Mouse (Mus musculus) brain, adult 2 months (tissue): ENCODE measurements around the gene Ndufb3.
A peak's percentile ranks its signal among the peaks of the same experiment; 100 is the strongest.
"Not testable (repeated sequence)": the region's sequence is repeated elsewhere in the genome, so short reads cannot be mapped to it uniquely, and the experiment has no call there.

Experiments used
- DNase-seq: peaks from one replicate; pipeline ENCODE4 v3.0.0; 2011; ENCODE audit warnings: low read depth, low spot score

Ndufb3 gene

DNA sequence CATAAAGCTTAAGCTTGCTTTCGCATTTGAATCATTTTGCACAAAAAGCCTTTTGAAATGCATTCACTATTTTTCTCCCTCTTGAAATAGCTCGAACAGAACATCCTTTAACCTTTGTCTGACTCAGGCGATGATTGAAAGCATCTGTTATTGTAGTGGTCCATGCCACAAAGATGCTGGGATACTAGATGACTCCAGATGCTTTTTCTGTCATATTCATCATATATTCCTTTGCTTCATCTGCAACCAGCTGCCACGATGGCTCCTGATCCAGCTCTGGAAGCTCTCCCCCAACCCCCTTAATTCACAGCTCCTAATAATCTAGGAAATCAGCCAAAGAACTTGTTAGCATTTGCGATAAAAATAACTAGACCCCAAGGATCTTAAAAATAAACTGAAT is 30.9 kb downstream of the Ndufb3 start:
- DNase-seq, result peak; percentile 62

DNA sequence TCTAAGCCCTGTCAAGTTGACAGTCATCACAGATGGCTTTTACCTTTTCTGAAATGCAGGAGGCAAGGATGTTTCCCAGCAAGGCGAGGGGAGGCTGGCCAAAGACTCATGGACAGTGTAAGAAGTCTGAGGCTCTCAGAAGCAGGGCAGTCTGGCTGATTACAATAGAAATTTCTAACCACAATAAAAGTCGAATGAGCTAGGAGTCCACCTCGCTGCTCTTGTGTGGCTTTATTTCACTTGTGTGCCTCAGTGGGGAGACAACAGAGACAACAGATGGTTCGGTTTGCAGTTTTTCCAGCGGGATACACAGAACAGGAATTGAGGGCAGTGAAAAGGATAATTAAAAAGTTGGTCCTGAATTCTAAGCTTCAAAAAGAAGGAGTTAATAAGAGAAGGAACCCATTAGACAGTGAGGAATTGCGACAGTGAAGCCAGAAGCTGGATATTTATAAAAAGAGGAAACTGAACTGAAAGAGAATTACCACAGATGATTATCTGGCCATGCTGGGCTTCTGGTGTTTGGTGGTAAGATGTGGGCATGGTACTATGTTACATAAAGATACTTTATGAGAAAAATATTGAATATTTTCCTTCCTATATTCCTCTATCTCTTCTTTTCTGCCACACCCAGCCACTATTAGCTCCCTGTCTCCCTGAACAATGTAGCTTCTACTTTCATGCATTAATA is 31.9 kb downstream of the Ndufb3 start:
- peak; percentile 63 for DNase-seq

DNA sequence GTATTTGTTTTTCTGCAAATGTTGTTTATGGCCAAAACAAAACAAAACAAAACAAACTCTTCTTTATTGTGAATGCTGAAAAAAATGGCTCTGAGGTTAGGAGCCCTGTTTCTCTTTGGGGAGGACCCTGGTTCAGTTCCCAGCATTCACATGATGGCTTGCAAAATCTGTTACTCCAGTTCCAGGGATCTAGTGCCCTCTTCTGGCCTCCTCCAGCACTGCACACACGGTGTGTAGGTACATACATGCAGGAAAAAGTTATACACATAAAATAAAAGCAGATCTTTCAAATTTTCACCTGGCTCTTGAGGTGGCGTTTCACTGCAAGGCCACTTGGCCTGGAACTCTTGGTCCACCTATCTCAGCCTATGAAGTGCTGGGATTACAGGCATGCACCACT is 32.6 kb downstream of the Ndufb3 start:
- no peak for DNase-seq

DNA sequence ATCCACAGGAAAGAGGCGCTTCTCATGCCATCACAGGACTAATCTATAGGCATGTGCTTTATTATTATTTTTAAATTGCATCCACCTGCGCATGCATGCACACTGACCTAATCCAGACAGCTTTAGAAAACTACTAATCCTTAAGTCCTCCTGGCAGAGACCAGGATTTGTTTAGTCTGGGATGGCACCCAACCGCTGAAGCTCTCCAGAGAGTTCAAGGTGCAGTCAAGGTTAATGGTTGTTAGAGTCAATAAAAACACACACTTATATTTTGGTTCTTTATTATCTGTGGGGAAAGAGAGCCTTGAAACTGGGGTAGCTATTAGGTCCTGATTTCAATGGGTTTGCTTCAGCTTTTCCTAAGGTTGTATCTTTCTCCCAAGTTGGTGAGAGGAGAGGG is 35.1 kb downstream of the Ndufb3 start:
- no peak for DNase-seq

DNA sequence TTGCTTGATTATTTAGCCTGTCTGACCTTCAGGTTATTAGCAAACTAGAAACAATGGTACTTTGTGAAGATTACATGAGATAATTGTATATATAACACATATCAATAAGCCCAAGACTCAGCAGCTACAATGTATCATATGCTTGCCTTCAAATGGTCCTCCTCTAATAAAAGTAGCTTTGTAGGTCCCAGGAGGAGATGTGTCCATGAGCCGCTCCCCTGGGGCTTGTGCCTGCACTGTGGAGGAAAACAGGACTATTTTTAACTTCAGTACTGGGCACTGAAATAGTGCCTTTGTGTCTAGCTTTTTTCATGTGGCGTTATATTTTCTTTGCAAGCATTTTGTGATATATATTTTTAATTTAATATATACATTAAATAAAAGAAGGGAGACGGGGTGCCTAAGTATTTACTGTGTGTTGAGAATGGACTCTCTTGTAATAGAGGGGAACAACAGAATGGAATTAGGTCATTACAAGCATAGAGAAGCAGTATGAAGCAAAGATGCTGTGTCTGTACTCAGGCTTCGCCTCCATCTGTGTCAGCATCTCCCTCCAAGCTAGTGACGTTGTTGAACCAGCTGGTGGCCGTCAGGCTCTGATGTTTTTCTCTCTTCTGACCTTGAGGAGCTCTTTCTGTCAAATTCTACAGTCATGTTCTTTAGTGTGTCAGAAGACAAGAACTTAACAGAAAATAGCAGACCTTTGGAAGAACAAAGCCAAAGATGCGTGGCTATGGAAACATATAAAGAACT is 36.0 kb downstream of the Ndufb3 start:
- DNase-seq, result peak; percentile 92

DNA sequence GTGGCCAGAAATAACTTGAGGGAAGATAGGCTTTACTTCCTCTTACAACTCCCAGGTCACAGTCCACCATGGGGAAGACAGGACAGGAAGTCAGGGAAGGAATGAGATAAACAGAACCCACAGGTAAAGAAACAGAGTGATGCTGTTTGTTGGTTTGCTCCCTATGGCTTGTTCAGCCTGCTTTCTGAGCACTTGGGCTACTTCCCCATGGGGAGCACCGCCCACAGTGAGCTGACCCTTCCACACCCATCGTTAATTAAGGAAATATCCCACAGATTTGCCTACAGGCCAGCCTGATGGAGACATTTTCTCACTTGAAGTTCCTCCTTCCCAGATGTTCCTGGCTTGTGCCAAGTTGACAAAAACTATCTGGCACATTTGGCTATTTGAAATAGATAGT is 42.7 kb downstream of the Ndufb3 start:
- not testable (repeated sequence) for DNase-seq
